Mouse (Mus musculus): ENCODE data around the gene Ttc7b.
A peak's percentile ranks its signal among the peaks of the same experiment; 100 is the strongest.

Ttc7b gene

GRCm38 (mm10) chr12:100520794-100521186 lies at the start of gene Ttc7b:
TSS of gene Ttc7b (minus strand) at chr12:100520826.
- peak; percentile 52 for DNase-seq (ENCODE audit: extremely low read depth, insufficient read length, low spot score)

GRCm38 (mm10) chr12:100568831-100569230 lies 48.2 kb upstream of the Ttc7b start:
- no peak for DNase-seq (ENCODE audit: extremely low read depth, insufficient read length, low spot score)

DNA sequence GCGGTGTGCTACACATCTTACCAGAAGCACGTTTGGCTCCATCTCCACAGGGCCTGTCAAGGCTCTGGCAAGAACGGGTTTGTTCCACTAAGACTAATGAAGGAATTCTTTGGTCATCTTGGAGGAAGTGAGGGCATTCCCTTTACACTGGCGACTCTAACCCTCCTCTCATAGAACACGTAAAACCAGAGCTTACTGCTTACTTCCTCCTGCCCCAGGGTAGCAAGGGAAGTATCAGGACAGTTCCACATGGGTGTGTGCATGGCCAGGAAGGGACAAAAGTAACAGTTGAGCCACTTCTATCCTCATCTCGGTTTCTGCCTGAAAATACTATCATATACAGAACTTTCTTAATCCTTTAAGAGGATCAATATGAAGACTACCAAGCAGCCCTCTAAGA lies 47.5 kb upstream of the Ttc7b start:
- no peak for DNase-seq (ENCODE audit: extremely low read depth, insufficient read length, low spot score)

GRCm38 (mm10) chr12:100567627-100568026 lies 47.0 kb upstream of the Ttc7b start:
- no peak for DNase-seq (ENCODE audit: extremely low read depth, insufficient read length, low spot score)

DNA sequence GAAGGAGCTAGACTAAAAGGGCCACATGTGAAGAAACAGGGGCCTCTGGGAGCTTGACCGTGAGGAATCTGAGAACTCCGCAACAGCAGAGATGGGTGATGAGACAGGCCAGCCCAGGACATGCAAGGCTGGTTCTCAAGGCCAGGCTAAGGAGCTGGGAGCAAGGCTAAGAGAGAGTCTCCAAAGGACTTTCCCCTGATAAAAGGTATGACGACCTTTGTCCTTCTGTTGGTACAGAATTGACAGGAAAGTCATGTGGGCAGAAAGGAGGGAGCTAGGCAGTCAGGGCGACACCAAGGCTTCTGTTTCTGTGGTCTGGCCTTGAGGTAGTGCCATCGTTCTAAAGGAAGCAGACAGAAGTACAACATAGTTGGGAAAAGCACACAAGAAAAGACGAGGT lies 33.0 kb upstream of the Ttc7b start:
- DNase-seq (ENCODE audit: extremely low read depth, insufficient read length, low spot score) = no peak

DNA sequence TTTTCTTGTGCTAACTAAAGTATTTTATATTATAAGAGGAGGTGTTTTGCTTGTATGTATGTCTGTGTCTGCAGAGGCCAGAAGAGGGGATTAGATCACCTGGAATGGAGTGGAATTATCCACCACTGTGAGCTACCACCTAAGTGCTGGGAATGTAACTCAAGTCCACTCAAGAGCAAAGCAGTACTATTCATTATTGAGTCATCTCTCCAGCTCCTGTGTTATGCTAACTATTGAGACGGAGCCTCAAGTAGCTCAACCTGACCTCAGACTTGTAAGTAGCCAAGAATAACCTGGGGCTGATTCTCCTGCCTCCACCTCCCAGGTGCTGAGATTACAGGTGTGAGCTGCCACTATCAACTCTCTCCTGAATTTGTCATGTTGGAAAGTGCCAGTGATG lies 31.3 kb upstream of the Ttc7b start:
- DNase-seq (ENCODE audit: extremely low read depth, insufficient read length, low spot score) = no peak

DNA sequence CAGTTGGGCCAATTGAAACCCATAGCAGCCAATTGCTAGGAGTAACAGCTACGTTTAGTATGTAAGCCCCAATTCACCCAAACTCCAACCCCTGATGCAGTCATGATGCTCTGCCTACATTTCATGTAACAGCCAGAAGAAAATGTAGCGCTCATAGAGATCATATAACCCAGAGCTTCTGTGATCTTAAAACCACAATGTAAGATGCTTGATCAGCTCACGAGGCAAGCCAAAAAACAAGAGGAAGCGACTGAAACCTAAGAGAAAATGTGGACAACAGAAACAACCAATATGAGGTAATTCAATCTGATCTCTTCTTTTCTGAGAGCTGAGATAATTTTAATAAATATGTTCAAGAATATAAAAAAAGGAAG lies 23.6 kb upstream of the Ttc7b start:
- no peak for DNase-seq (ENCODE audit: extremely low read depth, insufficient read length, low spot score)

GRCm38 (mm10) chr12:100543437-100544193 lies 23.0 kb upstream of the Ttc7b start:
- no peak for DNase-seq (ENCODE audit: extremely low read depth, insufficient read length, low spot score)

- DNase-seq (ENCODE audit: extremely low read depth, insufficient read length, low spot score) = no peak
These were observed 21.9 kb upstream of the Ttc7b start for GRCm38 (mm10) chr12:100542494-100542893.

DNA sequence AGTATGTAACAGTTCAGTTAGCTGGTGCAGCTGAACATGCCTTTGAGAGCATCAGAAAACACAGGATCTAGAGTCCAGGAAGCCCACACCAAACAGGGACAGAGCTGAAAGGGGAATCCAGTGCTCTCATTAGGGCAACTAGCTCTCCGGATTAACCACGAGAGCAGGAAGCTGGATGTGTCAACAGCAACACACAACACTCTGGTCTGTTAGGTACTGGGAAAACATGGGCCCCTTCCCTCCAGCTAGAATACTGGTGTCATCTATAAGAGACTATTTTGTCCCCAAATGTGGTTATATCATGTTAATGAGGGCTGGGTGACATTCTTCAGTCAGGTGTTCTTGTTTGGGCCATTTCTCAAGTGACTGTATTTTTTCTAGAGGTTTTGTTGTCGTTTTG lies 21.4 kb upstream of the Ttc7b start:
- DNase-seq (ENCODE audit: extremely low read depth, insufficient read length, low spot score) = no peak

GRCm38 (mm10) chr12:100539158-100539714 lies 18.6 kb upstream of the Ttc7b start:
- no peak for DNase-seq (ENCODE audit: extremely low read depth, insufficient read length, low spot score)

- no peak for DNase-seq (ENCODE audit: extremely low read depth, insufficient read length, low spot score)
These were observed 18.0 kb upstream of the Ttc7b start for GRCm38 (mm10) chr12:100538445-100539157.

DNA sequence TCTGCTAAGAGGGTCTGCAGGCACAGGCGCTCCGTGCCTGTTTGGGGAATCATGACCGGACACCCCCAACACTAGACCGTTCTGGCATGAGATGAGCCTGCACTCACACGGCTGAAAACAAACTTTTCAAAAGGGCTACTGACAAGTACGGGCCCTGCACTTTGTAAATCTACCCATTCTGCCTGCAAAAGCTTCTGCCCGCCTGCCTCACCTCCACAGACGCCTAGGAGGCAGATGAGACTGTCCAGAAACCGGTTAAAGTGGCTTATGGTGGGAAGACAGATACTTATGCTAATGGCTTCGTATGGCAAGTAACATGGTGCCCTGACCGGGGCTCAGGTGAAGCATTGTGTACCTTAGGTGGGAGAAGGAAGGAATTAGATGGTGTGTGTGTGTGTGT lies 16.5 kb upstream of the Ttc7b start:
- no peak for DNase-seq (ENCODE audit: extremely low read depth, insufficient read length, low spot score)

DNA sequence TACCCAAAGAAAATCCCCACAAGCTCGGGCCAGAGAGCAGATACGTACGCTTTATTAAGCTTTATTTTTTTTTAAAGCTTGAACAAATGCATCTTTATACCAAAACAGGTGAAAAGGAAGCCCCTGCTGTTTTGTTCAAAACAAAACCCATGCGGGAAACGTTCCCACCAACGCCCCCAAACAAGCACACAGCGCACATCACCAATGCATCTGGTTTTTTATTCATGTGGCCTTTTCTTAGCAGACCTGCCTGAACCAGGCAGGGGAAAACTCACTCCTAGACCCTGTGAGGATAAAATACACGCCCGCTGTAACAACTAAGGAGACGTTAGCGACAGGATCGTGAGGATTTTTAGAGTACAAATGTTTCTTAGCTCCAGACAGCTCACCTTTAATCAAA lies 14.4 kb upstream of the Ttc7b start:
- DNase-seq (ENCODE audit: extremely low read depth, insufficient read length, low spot score) = no peak

- DNase-seq (ENCODE audit: extremely low read depth, insufficient read length, low spot score) = no peak
These were observed 13.4 kb upstream of the Ttc7b start for GRCm38 (mm10) chr12:100534028-100534427.

DNA sequence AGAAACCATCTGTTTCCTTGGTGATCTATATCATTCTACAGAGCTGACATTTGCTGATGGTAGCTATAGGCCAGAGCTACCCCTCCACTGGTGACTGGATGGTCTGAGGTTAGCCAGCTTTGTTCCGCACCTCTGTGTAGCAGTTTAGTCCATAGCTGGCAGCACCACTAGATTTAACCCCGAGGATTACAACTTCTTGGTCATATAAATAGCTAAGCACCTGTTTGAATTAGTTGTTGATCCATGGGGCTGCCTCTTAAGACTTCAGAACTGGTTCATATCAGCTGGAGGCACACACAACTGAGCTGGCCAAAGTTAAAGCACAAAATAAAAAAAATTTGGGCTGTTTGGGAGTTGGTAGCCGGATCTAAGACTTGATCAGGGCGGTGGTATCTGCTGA lies 12.6 kb upstream of the Ttc7b start:
- DNase-seq (ENCODE audit: extremely low read depth, insufficient read length, low spot score) = no peak

DNA sequence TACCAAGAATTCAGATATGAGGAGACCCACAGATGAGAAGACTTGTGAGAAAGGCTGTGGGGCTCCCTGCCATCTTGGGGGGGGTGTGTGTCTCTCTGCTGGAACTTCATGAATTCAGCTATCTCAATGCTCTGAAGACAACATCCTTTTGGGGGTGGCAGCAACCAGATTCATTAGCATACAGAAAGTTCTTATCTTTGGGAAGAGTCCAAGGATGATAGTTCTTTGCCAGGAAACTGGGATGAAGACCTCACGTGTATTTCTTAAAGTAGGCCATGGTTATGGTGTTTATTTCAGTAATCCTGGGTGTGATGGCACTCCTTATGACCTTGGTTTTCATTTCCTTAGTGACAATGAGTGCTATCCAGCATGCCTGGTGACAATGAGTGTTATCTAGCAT lies 11.1 kb upstream of the Ttc7b start:
- DNase-seq (ENCODE audit: extremely low read depth, insufficient read length, low spot score) = no peak

GRCm38 (mm10) chr12:100530871-100531270 lies 10.2 kb upstream of the Ttc7b start:
- DNase-seq (ENCODE audit: extremely low read depth, insufficient read length, low spot score) = no peak

DNA sequence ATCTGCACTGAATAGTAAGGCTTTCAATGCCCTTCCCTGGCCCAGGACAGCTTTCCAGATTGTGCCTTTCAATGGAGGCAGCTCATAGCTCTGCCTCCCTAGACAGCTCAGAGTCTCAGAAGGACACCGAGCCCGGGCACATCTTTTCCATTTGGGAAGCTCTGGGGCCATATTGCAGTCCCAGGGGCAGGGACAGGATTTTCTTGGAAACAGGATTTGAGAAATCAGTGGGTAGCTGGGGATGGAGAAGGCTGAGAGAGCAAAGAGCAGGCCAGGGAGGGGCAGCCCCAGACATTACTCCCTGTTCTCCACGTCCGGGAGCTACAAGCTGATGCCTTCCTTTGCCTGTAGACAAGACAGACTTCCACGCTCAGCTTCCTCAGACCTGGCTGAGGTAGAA lies 9.0 kb upstream of the Ttc7b start:
- no peak for DNase-seq (ENCODE audit: extremely low read depth, insufficient read length, low spot score)

DNA sequence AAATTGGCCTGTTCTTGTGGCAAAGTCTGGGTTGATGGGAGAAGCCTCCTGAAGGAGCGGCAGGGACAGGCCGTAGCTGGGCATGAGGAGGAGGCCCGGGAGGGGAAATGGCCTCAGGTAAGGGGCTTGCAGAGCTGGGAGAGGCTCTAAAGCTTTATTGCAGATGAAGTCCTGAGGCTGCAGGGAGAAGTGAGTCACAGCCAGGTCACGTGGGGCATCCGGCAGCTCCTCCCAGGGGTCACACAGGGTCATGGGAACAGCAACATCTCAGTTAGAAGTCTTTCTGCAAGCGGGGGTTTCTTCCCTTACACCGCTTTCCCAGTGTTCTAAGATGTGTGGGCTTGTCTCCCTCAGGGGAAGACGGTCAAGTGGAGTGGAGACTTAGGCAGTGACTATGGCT lies 8.5 kb upstream of the Ttc7b start:
- DNase-seq (ENCODE audit: extremely low read depth, insufficient read length, low spot score) = peak; percentile 44

DNA sequence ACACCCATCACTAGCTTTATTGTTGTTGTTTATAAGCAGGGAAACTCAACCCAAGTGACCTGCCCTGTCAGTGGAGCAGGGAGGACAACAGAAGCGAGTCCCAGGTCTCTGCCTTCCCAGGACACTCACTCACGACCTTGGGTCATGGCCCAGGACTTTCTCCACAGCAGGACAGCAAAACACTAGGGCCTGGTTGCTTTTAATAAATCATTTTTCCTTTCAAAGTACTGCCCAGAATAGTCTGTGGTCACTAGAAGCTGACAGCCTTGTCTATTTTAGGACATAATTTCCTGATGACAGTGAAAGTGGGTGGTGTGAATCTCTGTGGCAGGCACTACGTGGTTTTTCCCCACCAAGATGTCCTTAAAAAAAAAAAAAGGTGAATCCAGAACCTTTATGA lies 7.6 kb upstream of the Ttc7b start:
- DNase-seq (ENCODE audit: extremely low read depth, insufficient read length, low spot score) = no peak

GRCm38 (mm10) chr12:100527753-100528152 lies 7.1 kb upstream of the Ttc7b start:
- no peak for DNase-seq (ENCODE audit: extremely low read depth, insufficient read length, low spot score)
